ENCODE assay signal across 14 mouse cellular contexts in the genomic region with DNA sequence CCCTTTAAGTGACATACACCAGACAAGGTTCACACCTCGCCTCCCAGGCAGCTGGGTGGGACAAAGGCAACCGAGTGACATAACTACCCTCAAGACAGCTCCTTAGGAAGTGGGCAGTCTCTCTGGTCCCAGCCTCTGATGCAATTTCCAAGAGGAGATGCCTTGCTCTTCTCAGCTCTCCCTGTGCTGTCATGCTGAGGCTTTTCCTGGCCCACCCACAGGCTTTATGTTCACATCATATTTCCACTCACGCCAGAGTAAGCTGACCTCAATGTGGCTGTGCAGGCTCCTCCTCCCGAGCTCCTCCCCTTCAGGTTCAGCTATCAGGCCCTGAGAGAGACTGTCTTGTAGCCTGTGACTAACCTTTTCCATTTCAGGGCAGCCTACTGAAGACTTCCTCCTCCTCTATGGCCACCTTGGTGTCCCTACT. TPM values are rescaled to one million over a fixed set of nuclear protein-coding genes. Genes with fewer than 3 reads are reported as not detected.
A peak's percentile ranks its signal among the peaks of the same experiment; 100 is the strongest.
DNase-seq lines count a peak whose midpoint lies in the region; ATAC-seq and TF ChIP-seq lines count a peak whose summit lies in the region.
"Had no signal": no experiment of that assay in that cellular context is flagged by ENCODE, and none has a peak within 500 bp of the region (broad histone marks: within the 10 kb centered on the region; RNA-seq: fewer than 3 reads in every experiment).

No protein-coding gene starts in this region.

- H3K27ac ChIP-seq in hindbrain, embryonic 12.5 days, result 0 out of 2 replicates have a peak overlapping the region, but pooled peaks have one; percentile 37
- H3K27ac ChIP-seq in hindbrain, postnatal 0 days, result no peak overlapping the region
- 0 out of 2 replicates have a peak overlapping the region, but pooled peaks have one; percentile 22 for H3K27ac ChIP-seq in neural tube, embryonic 14.5 days (ENCODE audit: low read depth, low read length)
- H3K27ac ChIP-seq in neural tube, embryonic 15.5 days (replicated peaks), result no peak overlapping the region; the same call in 1 of the 2 replicates
- peak overlapping the region; percentile 14; the same call in 1 of the 2 replicates for H3K27ac ChIP-seq in stomach, embryonic 16.5 days (ENCODE audit: low read length)
- no peak overlapping the region for H3K27ac ChIP-seq in forebrain, embryonic 10.5 days
- H3K27ac ChIP-seq: hindbrain, embryonic 14.5 days; macrophage had no signal

- WGBS in hindbrain, embryonic 12.5 days, result 69% methylated on average over 4 of the region's 4 CpGs
- 68% methylated on average over 4 of the region's 4 CpGs for WGBS in hindbrain, postnatal 0 days
- WGBS in neural tube, embryonic 14.5 days, result 69% methylated on average over 4 of the region's 4 CpGs
- 69% methylated on average over 4 of the region's 4 CpGs for WGBS in neural tube, embryonic 15.5 days
- WGBS in stomach, embryonic 16.5 days, result 49% methylated on average over 4 of the region's 4 CpGs
- WGBS in forebrain, embryonic 10.5 days, result 83% methylated on average over 4 of the region's 4 CpGs

- no peaks in the 10 kb centered on the region for H3K27me3 ChIP-seq in hindbrain, embryonic 12.5 days
- H3K27me3 ChIP-seq in hindbrain, postnatal 0 days (ENCODE audit: insufficient read depth, low read length), result no peaks in the 10 kb centered on the region
- H3K27me3 ChIP-seq in neural tube, embryonic 14.5 days (ENCODE audit: control insufficient read depth, insufficient read depth, low read length), result no peaks in the 10 kb centered on the region
- no peaks in the 10 kb centered on the region for H3K27me3 ChIP-seq in neural tube, embryonic 15.5 days (replicated peaks)
- no peaks in the 10 kb centered on the region for H3K27me3 ChIP-seq in stomach, embryonic 16.5 days (ENCODE audit: control insufficient read depth, insufficient read depth, low read length)
- H3K27me3 ChIP-seq in forebrain, embryonic 10.5 days (ENCODE audit: poor library complexity, severe bottlenecking), result no peaks in the 10 kb centered on the region

- no peaks in the 10 kb centered on the region for H3K9me3 ChIP-seq in hindbrain, embryonic 12.5 days (replicated peaks)
- no peaks in the 10 kb centered on the region for H3K9me3 ChIP-seq in hindbrain, postnatal 0 days (ENCODE audit: low read length)
- H3K9me3 ChIP-seq in neural tube, embryonic 14.5 days (ENCODE audit: control insufficient read depth, low read length), result no peaks in the 10 kb centered on the region
- H3K9me3 ChIP-seq in neural tube, embryonic 15.5 days (replicated peaks), result no peaks in the 10 kb centered on the region
- no peaks in the 10 kb centered on the region for H3K9me3 ChIP-seq in stomach, embryonic 16.5 days (replicated peaks; ENCODE audit: control insufficient read depth, low read length)
- H3K9me3 ChIP-seq in forebrain, embryonic 10.5 days, result no peaks in the 10 kb centered on the region

- H3K4me2 ChIP-seq in hindbrain, embryonic 12.5 days (replicated peaks), result no peak overlapping the region
- H3K4me2 ChIP-seq in hindbrain, postnatal 0 days (ENCODE audit: low read depth, low read length), result no peak overlapping the region
- no peak overlapping the region for H3K4me2 ChIP-seq in neural tube, embryonic 14.5 days (ENCODE audit: low read depth, low read length)
- H3K4me2 ChIP-seq in neural tube, embryonic 15.5 days, result no peak overlapping the region
- H3K4me2 ChIP-seq in stomach, embryonic 16.5 days (ENCODE audit: low read depth, low read length), result no peak overlapping the region
- H3K4me2 ChIP-seq: hindbrain, embryonic 14.5 days had no signal

- peaks cover 43% of the 10 kb centered on the region for H3K4me1 ChIP-seq in hindbrain, embryonic 12.5 days
- H3K4me1 ChIP-seq in hindbrain, postnatal 0 days (ENCODE audit: insufficient read depth, low read length), result peaks cover 31% of the 10 kb centered on the region
- peaks cover 30% of the 10 kb centered on the region for H3K4me1 ChIP-seq in neural tube, embryonic 14.5 days (ENCODE audit: control insufficient read depth, insufficient read depth, low read length)
- peaks cover 58% of the 10 kb centered on the region for H3K4me1 ChIP-seq in neural tube, embryonic 15.5 days
- H3K4me1 ChIP-seq in stomach, embryonic 16.5 days (ENCODE audit: control insufficient read depth, insufficient read depth, low read length), result peaks cover 40% of the 10 kb centered on the region
- peaks cover 34% of the 10 kb centered on the region for H3K4me1 ChIP-seq in forebrain, embryonic 10.5 days

- H3K4me3 ChIP-seq in hindbrain, embryonic 12.5 days, result no peak overlapping the region
- H3K4me3 ChIP-seq in hindbrain, postnatal 0 days (ENCODE audit: low read length), result no peak overlapping the region
- no peak overlapping the region for H3K4me3 ChIP-seq in neural tube, embryonic 14.5 days (ENCODE audit: low read depth, low read length)
- H3K4me3 ChIP-seq in neural tube, embryonic 15.5 days (replicated peaks), result no peak overlapping the region
- H3K4me3 ChIP-seq in stomach, embryonic 16.5 days (replicated peaks; ENCODE audit: low read length), result no peak overlapping the region
- H3K4me3 ChIP-seq in forebrain, embryonic 10.5 days, result no peak overlapping the region

- peaks cover 30% of the 10 kb centered on the region for H3K36me3 ChIP-seq in hindbrain, embryonic 12.5 days
- H3K36me3 ChIP-seq in hindbrain, postnatal 0 days (ENCODE audit: insufficient read depth, low read length), result peaks cover 18% of the 10 kb centered on the region
- H3K36me3 ChIP-seq in neural tube, embryonic 14.5 days (ENCODE audit: control insufficient read depth, insufficient read depth, low read length), result peaks cover 18% of the 10 kb centered on the region
- peaks cover 25% of the 10 kb centered on the region for H3K36me3 ChIP-seq in neural tube, embryonic 15.5 days
- peaks cover 7% of the 10 kb centered on the region for H3K36me3 ChIP-seq in stomach, embryonic 16.5 days (ENCODE audit: control insufficient read depth, insufficient read depth, low read length)
- peaks cover 60% of the 10 kb centered on the region for H3K36me3 ChIP-seq in forebrain, embryonic 10.5 days (replicated peaks)

- no peak overlapping the region for H3K9ac ChIP-seq in hindbrain, embryonic 12.5 days
- no peak overlapping the region for H3K9ac ChIP-seq in hindbrain, postnatal 0 days (replicated peaks; ENCODE audit: low read length)
- no peak overlapping the region for H3K9ac ChIP-seq in neural tube, embryonic 14.5 days (replicated peaks; ENCODE audit: low read depth, low read length)
- no peak overlapping the region for H3K9ac ChIP-seq in neural tube, embryonic 15.5 days (replicated peaks)
- no peak overlapping the region for H3K9ac ChIP-seq in stomach, embryonic 16.5 days (ENCODE audit: low read length)
- H3K9ac ChIP-seq: hindbrain, embryonic 14.5 days had no signal

- DNase-seq in adrenal gland, adult 8-10 months, result peak; percentile 4
- no peak for DNase-seq in adrenal gland, postnatal 4 days (ENCODE audit: low spot score in 2 of 2)
- DNase-seq in hindbrain, postnatal 0 days (ENCODE audit: low spot score), result no peak
- no peak for DNase-seq in forebrain, embryonic 10.5 days (ENCODE audit: extremely low spot score, low spot score)
- DNase-seq: cerebellum, adult 9-10 months; layer of hippocampus, adult 9-11 months had no signal

- ATAC-seq in hindbrain, embryonic 12.5 days (ENCODE audit: low FRiP score), result no peak
- no peak for ATAC-seq in hindbrain, postnatal 0 days
- ATAC-seq in neural tube, embryonic 14.5 days (ENCODE audit: low read depth), result no peak
- ATAC-seq in neural tube, embryonic 15.5 days (ENCODE audit: low FRiP score), result no peak
- no peak for ATAC-seq in stomach, embryonic 16.5 days (ENCODE audit: insufficient read depth, low FRiP score)
- ATAC-seq: activated CD4-positive, CD25-positive, alpha-beta regulatory T cell, adult 4 months had no signal

- TF ChIP-seq CTCF in hindbrain, postnatal 0 days (IDR thresholded peaks at IDR 0.05; ENCODE audit: low read depth), result no peak

RNA-seq across cellular contexts. Expression of gene Bcar1, which starts 23.5 kb away (rescaled TPM):
- 100 to 1,000 TPM in 2 of 4 experiments, 10 to 100 TPM in 2; 86.1 to 150 (median 104) TPM for total RNA-seq in adrenal gland, adult 8-10 months (2022)
- 10 to 100 TPM; 94.4 to 94.5 TPM for total RNA-seq in adrenal gland, postnatal 4 days (2021)
- polyA plus RNA-seq in hindbrain, embryonic 12.5 days (2016; fragmentation: Nextera tagmentation; extraction: Ambion mirVana), result 50.7 and 56.5 TPM in 2 replicates
- total RNA-seq in hindbrain, postnatal 0 days (2014; rRNA removed), result 93.6 and 100 TPM in 2 replicates
- polyA plus RNA-seq in hindbrain, postnatal 0 days (2015; fragmentation: Nextera tagmentation; extraction: Ambion mirVana), result 42.6 and 48.8 TPM in 2 replicates
- polyA plus RNA-seq in neural tube, embryonic 14.5 days (2014; fragmentation: Nextera tagmentation; extraction: Ambion mirVana), result 47.6 and 56.4 TPM in 2 replicates
- polyA plus RNA-seq in neural tube, embryonic 15.5 days (2015; fragmentation: Nextera tagmentation; extraction: Ambion mirVana), result 41.5 and 42.8 TPM in 2 replicates
- 38.5 and 44.6 TPM in 2 replicates for polyA plus RNA-seq in stomach, embryonic 16.5 days (2015; fragmentation: Nextera tagmentation; extraction: Ambion mirVana)
- polyA plus RNA-seq in forebrain, embryonic 10.5 days (2016; fragmentation: Nextera tagmentation; extraction: Ambion mirVana), result 46.6 and 49.9 TPM in 2 replicates

RNA-seq across cellular contexts. Expression of gene Ctrb1, which starts 29.3 kb away (rescaled TPM):
- total RNA-seq in adrenal gland, adult 8-10 months (2022), result not detected
- 1,000 to 10,000 TPM in 1 of 2 experiments, 1 to 10 TPM in 1; 1.1 to 5,957 TPM for total RNA-seq in adrenal gland, postnatal 4 days (2021)
- polyA plus RNA-seq in hindbrain, embryonic 12.5 days (2016; fragmentation: Nextera tagmentation; extraction: Ambion mirVana), result not detected in 2 replicates
- total RNA-seq in hindbrain, postnatal 0 days (2014; rRNA removed), result not detected in 2 replicates
- not detected in 2 replicates for polyA plus RNA-seq in hindbrain, postnatal 0 days (2015; fragmentation: Nextera tagmentation; extraction: Ambion mirVana)
- polyA plus RNA-seq in neural tube, embryonic 14.5 days (2014; fragmentation: Nextera tagmentation; extraction: Ambion mirVana), result not detected in 2 replicates
- polyA plus RNA-seq in neural tube, embryonic 15.5 days (2015; fragmentation: Nextera tagmentation; extraction: Ambion mirVana), result 25.6 TPM in 1 of 2 replicates, not detected in the other
- polyA plus RNA-seq in stomach, embryonic 16.5 days (2015; fragmentation: Nextera tagmentation; extraction: Ambion mirVana), result 3,395 and 3,754 TPM in 2 replicates
- polyA plus RNA-seq in forebrain, embryonic 10.5 days (2016; fragmentation: Nextera tagmentation; extraction: Ambion mirVana), result not detected in 2 replicates
- polyA plus RNA-seq: activated CD4-positive, CD25-positive, alpha-beta regulatory T cell, adult 4 months; hindbrain, embryonic 14.5 days; macrophage; stomach, embryonic 14.5 days had no signal

Comparison
In these comparisons a context has a peak if more than half of its experiments do, and no peak if none do; other contexts are left out.
1. H3K27ac ChIP-seq: peak in hindbrain, embryonic 12.5 days (single experiment), neural tube, embryonic 14.5 days (single experiment) and stomach, embryonic 16.5 days (single experiment); none in hindbrain, postnatal 0 days (single experiment), neural tube, embryonic 15.5 days (single experiment) and forebrain, embryonic 10.5 days (single experiment).
2. RNA of gene Ctrb1, which starts 29.3 kb away (polyA plus RNA-seq): 3,395 to 3,754 TPM in stomach, embryonic 16.5 days; not detected in hindbrain, postnatal 0 days, not detected in hindbrain, embryonic 12.5 days, 25.6 TPM in neural tube, embryonic 15.5 days, not detected in neural tube, embryonic 14.5 days and not detected in forebrain, embryonic 10.5 days; every median in the first group is over 100 times any median in the second.